Mouse (Mus musculus): ENCODE results near the gene Rad50.

The Rad50 gene

GRCm38 (mm10) chr11:53698521-53698920 is 8.6 kb downstream of the Rad50 start:
- no peak for DNase-seq (ENCODE audit: low read depth)

GRCm38 (mm10) chr11:53691979-53692378 is 15.1 kb downstream of the Rad50 start:
- DNase-seq (ENCODE audit: low read depth): no peak

GRCm38 (mm10) chr11:53682994-53683530 is 24.1 kb downstream of the Rad50 start:
- no peak for DNase-seq (ENCODE audit: low read depth)

- DNase-seq (ENCODE audit: low read depth): no peak
These were observed 24.9 kb downstream of the Rad50 start for GRCm38 (mm10) chr11:53682170-53682569.

- DNase-seq (ENCODE audit: low read depth): no peak
These were observed 25.4 kb downstream of the Rad50 start for GRCm38 (mm10) chr11:53681686-53682085.

- DNase-seq (ENCODE audit: low read depth): no peak
These were observed 27.0 kb downstream of the Rad50 start for GRCm38 (mm10) chr11:53680141-53680540.

- DNase-seq (ENCODE audit: low read depth): no peak
These were observed 35.7 kb downstream of the Rad50 start for GRCm38 (mm10) chr11:53671414-53671813.

- DNase-seq (ENCODE audit: low read depth): no peak
These were observed 43.0 kb downstream of the Rad50 start for GRCm38 (mm10) chr11:53664091-53664490.

GRCm38 (mm10) chr11:53662794-53663674 is 44.1 kb downstream of the Rad50 start:
- no peak for DNase-seq (ENCODE audit: low read depth)

- no peak for DNase-seq (ENCODE audit: low read depth)
These were observed 49.3 kb downstream of the Rad50 start for GRCm38 (mm10) chr11:53657828-53658227.

GRCm38 (mm10) chr11:53657381-53657780 is 49.7 kb downstream of the Rad50 start:
- no peak for DNase-seq (ENCODE audit: low read depth)

- DNase-seq (ENCODE audit: low read depth): no peak
These were observed 50.4 kb downstream of the Rad50 start for GRCm38 (mm10) chr11:53656558-53657202.

- DNase-seq (ENCODE audit: low read depth): peak; percentile 65
These were observed 52.1 kb downstream of the Rad50 start for GRCm38 (mm10) chr11:53655043-53655442.

GRCm38 (mm10) chr11:53652427-53652826 is 54.7 kb downstream of the Rad50 start:
- no peak for DNase-seq (ENCODE audit: low read depth)

- DNase-seq (ENCODE audit: low read depth): no peak
These were observed 55.7 kb downstream of the Rad50 start for GRCm38 (mm10) chr11:53651441-53651840.

- DNase-seq (ENCODE audit: low read depth): no peak
These were observed 63.1 kb downstream of the Rad50 start for GRCm38 (mm10) chr11:53644017-53644416.

GRCm38 (mm10) chr11:53642744-53643279 is 64.3 kb downstream of the Rad50 start:
- no peak for DNase-seq (ENCODE audit: low read depth)

- no peak for DNase-seq (ENCODE audit: low read depth)
These were observed 69.3 kb downstream of the Rad50 start for GRCm38 (mm10) chr11:53637803-53638260.

GRCm38 (mm10) chr11:53637046-53637802 is 69.9 kb downstream of the Rad50 start:
- DNase-seq (ENCODE audit: low read depth): no peak

- no peak for DNase-seq (ENCODE audit: low read depth)
These were observed 70.9 kb downstream of the Rad50 start for GRCm38 (mm10) chr11:53636183-53636646.

- DNase-seq (ENCODE audit: low read depth): no peak
These were observed 71.4 kb downstream of the Rad50 start for GRCm38 (mm10) chr11:53635590-53636182.

All from c-Kit-positive CD71-negative TER-119-negative erythroid progenitor cells, embryonic 14.5 days (primary cell).